Mouse (Mus musculus) gastrocnemius, adult 2 months (tissue): ENCODE measurements at regions not wholly inside any gene's neighbourhood (a gene's known extent, or its start where the extent isn't known, plus 50 kb on each side); places are given as distances from the start of the nearest gene placed in this dataset.

ENCODE experiments used
- DNase-seq: peaks from one replicate; pipeline ENCODE4 v3.0.0; 2022
- H3K27ac ChIP-seq: fragments of 200-600 bp; 2 replicates; pipeline ENCODE4 v1.8.1; 2022; ENCODE audit warnings: mild to moderate bottlenecking
- H3K4me3 ChIP-seq: fragments of 200-600 bp; 2 replicates; pipeline ENCODE4 v1.8.1; 2022; ENCODE audit warnings: mild to moderate bottlenecking, moderate library complexity
- CTCF ChIP-seq: fragments of 200-600 bp; IDR thresholded peaks from 2 replicates; pipeline ENCODE4 v1.8.1; 2022; ENCODE audit warnings: antibody characterized with exemption, mild to moderate bottlenecking, moderate library complexity
- intact Hi-C: fragments of 180-260 bp; cut with DNase I; formaldehyde crosslinking; loops from one replicate; pipeline ENCODE4 v1.15.1; 2025

- no peak for DNase-seq
- intact Hi-C loops = no loop called here
- no peak for TF ChIP-seq CTCF
Observed at GRCm38 (mm10) chr7:138054756-138055155, 342.8 kb downstream of the Tcerg1l start.

DNA sequence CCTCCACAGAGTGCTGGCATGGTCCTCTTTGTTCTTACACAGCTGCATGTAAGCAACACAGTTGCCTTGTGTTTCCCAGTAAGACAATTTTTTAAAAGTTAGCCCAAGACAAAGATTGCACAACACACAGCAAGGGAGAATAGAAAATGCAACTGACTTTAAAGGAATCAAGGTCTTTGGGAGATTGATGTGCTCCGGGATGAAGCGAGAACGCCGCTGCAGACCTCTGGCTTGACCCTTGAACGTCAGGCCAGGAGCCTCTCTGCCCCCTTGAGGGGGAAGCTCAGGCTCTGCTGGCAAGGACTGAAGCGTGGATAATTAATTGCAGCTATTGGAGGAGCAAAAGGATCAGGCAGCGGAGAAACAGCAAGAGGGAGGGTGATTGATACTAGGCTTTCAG, 336.4 kb downstream of the Tcerg1l start:
- DNase-seq = no peak
- H3K27ac ChIP-seq = no peak overlapping the region
- no peak for TF ChIP-seq CTCF
- H3K4me3 ChIP-seq = no peak overlapping the region
- intact Hi-C loops = no loop called here

More at GRCm38 (mm10) chr7:138054756-138055155, 342.8 kb downstream of the Tcerg1l start:
- Histone ChIP-seq H3K4me3 (no peak overlapping the region), H3K27ac (no peak overlapping the region)

DNA sequence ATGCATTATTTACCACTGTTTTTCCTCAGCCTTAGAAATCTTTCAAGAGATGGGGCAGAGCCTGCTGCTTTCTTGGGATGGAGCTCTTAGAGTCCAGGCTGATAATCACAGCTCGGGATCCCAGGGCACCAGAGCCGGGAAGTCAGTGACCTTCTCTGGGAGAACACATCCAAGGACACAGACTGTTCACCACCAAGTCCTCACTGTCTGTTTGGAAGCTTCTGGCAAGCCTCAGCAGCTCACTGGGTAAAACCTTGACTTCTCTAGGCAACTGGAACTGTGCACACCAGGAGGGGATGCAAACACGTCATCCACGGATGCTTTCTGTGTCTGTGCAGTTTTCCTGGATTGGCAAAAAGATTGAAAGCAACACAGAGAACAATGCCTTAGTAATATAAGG, 330.6 kb downstream of the Tcerg1l start:
- Histone ChIP-seq H3K27ac (no peak overlapping the region), H3K4me3 (no peak overlapping the region)
- no peak for TF ChIP-seq CTCF
- DNase-seq = no peak
- intact Hi-C loops = no loop called here

DNA sequence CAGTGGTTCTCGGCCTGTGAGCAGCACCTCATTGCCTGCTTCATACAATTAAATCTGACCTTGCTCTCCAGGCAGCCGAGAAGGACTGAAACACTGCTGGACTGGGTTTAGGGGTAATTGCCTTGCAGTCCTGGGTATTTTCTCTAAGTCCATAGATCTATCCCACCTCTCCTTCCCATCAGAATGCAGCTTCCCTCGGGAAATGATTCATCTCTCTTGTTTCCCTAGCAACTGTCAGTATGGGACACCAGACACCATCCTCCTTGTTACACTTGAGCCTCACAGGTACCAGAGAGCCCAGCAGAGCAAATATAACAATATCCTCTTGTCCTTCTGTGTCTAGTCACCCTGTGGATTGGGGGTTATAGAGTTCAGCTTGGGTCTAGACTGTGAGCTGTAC, 322.3 kb downstream of the Tcerg1l start:
- intact Hi-C loops = no loop called here
- Histone ChIP-seq H3K27ac (no peak overlapping the region), H3K4me3 (no peak overlapping the region)
- no peak for TF ChIP-seq CTCF
- DNase-seq = no peak

DNA sequence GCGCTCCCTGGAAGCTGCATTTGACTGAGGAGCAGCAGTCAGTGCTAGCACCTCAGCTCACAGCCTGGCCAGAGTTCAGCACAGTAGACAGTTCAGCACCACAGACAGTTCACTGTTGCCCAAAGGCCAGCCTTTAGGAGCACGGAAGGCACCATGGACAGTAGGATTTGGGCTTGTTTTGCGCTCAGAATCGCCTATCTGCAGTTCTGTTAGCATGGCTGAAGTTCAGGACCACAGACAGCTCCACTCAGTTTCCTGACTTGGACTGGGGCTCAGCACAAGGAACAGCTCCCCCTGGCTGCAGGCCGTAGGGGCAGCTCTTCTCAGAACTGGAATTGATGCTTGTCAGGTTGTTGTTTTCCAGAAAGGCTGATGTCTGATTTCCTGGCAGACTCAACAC, 313.6 kb downstream of the Tcerg1l start:
- TF ChIP-seq CTCF = peak; percentile 88
- intact Hi-C loops = loop anchor here (2.0 to 5.0 kb wide), 2 partner anchors 482 to 605 kb away; no protein-coding TSS in a partner anchor
- no peak overlapping the region for H3K27ac ChIP-seq
- DNase-seq = peak; percentile 78
- no peak overlapping the region for H3K4me3 ChIP-seq

DNA sequence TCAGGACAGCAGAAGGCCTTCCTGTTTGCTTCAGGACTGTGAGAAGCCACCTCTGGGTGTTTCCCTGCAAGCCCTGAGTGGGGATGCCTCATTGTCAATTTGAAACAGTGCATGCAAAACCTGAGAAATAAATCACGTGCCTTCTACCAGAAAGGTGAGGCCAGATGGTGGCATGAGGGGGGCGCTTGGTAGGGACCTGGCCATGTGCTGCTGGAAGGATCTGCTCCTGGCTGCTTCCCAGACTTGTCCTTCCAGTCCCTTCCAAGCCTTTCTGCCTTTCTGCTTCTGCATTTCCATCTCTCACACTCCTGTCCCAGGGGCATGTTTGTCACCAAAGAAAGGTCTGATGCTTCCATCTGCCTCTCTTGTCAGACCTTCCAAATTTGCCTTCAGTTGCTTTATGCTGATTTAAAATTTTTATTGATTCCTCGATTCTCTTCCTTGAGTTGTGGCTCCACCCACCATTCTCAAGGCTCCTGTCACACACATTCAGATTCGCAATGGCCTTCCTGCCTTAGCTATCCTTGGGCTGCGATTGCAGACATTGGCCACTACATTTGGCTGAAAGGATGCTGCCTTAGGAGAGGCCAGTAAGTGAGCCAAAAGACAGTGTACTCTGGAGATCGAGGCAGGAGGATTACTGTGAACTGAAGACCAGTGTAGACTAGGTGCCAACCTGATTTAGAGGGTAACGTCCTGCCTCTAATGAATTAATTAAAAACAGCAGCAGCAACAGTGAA, 289.9 kb downstream of the Tcerg1l start:
- TF ChIP-seq CTCF = no peak
- H3K27ac ChIP-seq = no peak overlapping the region
- intact Hi-C loops = no loop called here
- DNase-seq = no peak
- H3K4me3 ChIP-seq = no peak overlapping the region

DNA sequence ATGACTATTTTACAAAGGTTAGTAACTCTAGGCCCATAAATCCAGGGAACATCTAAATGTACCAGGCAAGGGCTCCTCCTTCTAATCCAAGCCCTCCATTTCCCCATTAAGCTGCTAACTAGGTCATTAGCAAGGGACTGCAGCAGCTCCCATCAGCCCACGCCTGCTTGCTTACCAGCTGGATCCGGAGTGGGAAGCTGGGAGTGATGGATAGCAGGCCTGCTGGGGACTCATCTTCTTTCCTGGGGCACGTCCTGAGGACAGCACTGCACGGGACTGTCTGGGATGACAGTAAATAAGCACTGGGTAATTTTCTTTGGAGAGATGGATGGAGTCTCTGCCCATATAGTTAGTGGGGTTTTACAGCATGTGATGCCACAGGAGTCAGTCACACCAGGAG, 276.0 kb downstream of the Tcerg1l start:
- no peak for TF ChIP-seq CTCF
- no peak overlapping the region for H3K4me3 ChIP-seq
- DNase-seq = no peak
- H3K27ac ChIP-seq = no peak overlapping the region
- intact Hi-C loops = no loop called here

DNA sequence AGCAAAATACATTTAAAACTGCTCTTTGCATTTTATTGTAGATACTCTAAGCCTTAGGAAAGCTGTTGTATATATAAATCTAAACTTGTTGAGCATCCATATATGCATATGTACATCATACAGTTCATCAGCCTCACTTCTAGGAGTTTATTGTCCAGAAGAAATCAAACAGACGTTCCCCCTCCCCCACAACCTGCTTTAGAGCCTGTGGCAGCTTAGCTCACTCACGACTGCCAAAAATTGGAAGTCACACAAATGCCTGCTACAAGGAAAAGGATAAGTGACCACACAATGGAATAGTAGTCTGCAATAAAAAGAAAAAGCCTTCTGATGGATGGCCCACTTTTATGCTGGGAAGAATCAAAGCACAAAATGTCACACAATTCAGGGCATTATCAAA, 267.8 kb downstream of the Tcerg1l start:
- intact Hi-C loops = no loop called here

GRCm38 (mm10) chr7:138133427-138133826, 264.1 kb downstream of the Tcerg1l start:
- no peak for DNase-seq
- intact Hi-C loops = no loop called here
- H3K27ac ChIP-seq = no peak overlapping the region
- no peak overlapping the region for H3K4me3 ChIP-seq
- TF ChIP-seq CTCF = no peak

More for the DNA sequence above, 267.8 kb downstream of the Tcerg1l start:
- Histone ChIP-seq H3K4me3 (no peak overlapping the region), H3K27ac (no peak overlapping the region)
- no peak for TF ChIP-seq CTCF
- no peak for DNase-seq

- no peak for DNase-seq
- Histone ChIP-seq H3K27ac (no peak overlapping the region), H3K4me3 (no peak overlapping the region)
- TF ChIP-seq CTCF = no peak
- intact Hi-C loops = no loop called here
Observed at GRCm38 (mm10) chr7:138137934-138138333, 259.6 kb downstream of the Tcerg1l start.

DNA sequence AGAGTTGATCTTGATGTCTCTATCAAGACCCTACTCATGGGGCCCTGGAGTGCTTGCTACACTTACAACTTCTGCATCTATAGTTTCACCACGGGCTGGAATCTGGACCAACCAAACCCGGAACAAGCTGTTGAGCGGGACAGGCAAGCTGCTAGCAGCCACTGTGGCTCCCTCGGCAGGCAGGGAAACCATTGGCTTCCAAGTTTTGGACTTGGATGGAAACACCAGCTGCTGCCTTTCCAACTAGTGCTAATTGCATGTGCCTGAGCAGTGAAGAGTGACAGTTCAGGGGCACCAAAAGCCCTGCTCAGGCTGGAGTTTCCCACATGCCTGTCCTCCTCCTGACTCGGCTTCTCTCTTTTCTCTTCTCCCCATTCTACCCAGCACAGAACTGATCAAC, 257.8 kb downstream of the Tcerg1l start:
- no peak overlapping the region for H3K4me3 ChIP-seq
- no peak overlapping the region for H3K27ac ChIP-seq
- no peak for DNase-seq
- no peak for TF ChIP-seq CTCF
- intact Hi-C loops = no loop called here

DNA sequence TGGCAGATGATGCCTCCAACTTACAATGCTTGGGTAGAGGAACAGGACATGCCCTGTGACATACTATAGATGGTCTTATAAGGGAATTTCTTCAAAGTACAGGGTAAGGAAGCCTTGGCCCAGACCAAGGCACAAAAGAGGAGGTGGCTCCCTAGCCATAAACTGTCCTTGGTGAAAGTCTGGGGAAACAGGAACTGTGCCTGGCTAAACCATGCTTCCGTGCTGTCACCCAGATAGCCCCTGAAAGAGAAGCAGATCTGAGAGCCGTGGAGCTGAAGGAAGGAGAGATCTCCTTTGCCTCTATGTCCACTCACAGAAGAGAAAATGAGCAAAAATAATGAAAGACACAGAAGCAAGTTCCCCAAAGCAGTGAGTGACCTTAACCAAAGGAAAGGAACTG, 248.0 kb downstream of the Tcerg1l start:
- Histone ChIP-seq H3K27ac (no peak overlapping the region), H3K4me3 (no peak overlapping the region)
- no peak for TF ChIP-seq CTCF
- intact Hi-C loops = no loop called here
- DNase-seq = no peak

DNA sequence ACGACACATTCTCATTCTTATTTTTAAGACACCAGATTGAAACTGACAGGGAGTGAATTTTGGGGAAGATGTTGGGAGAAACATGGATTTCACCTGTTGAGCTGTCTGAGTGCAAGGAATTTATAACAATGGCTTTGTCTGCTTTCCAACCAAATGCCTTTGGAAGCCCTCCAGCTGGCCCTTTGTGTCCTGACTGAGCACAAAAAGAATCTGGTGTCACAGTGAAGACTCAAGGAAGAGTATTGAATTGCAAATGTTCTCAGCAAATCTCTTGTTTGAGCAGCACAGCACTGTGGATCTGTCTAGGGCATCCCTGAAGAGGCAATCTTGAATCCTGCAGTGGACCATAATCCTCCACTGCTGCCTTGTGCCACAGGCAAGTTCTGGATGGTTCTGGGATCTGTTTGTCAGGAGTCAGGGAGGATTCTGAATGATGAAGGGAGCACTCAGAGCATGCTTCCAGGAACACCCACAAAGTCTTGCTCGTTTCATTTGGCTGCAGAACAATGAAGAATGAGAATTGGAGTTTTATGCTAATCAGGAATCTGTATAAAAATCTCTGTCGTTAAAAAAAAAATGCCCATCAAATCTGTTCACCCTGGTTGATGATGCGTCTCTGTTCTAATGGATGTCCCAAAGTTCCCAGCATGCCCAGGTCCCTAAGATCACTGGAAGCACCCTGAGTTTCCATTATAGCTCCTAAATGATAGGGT, 243.9 kb downstream of the Tcerg1l start:
- Histone ChIP-seq H3K27ac (no peak overlapping the region), H3K4me3 (no peak overlapping the region)
- no peak for TF ChIP-seq CTCF
- no peak for DNase-seq
- intact Hi-C loops = no loop called here
